Comparison of ENCODE assay signal across 30 mouse cellular contexts in genomic region chr13:97104996-97105395, GRCm38 (mm10). TPM values are rescaled to one million over a fixed set of nuclear protein-coding genes. Genes with fewer than 3 reads are reported as not detected.
DNase-seq lines count a peak whose midpoint lies in the region; ATAC-seq and TF ChIP-seq lines count a peak whose summit lies in the region.
"Had no signal": no experiment of that assay in that cellular context is flagged by ENCODE, and none has a peak within 500 bp of the region (broad histone marks: within the 10 kb centered on the region; RNA-seq: fewer than 3 reads in every experiment).

No protein-coding gene starts in this region.

- in situ Hi-C loops in ES-E14 (cut with MboI; ENCODE audit: low sequenced_read_pairs in 2 of 2, unreplicated experiment in 2 of 2) = no loop called here

- no peak for DNase-seq in ES-E14 (ENCODE audit: low read depth, low spot score)
- peak; percentile 29 to 34 for DNase-seq in layer of hippocampus, adult 2 months (ENCODE audit: low spot score in 2 of 2)
- peak; percentile 36 to 67 for DNase-seq in layer of hippocampus, postnatal 14 days (ENCODE audit: low spot score in 2 of 2)
- no peak for DNase-seq in adrenal gland, adult (ENCODE audit: inconsistent age in 2 of 2, low spot score in 1 of 2)
- DNase-seq in hindbrain, embryonic 11.5 days (ENCODE audit: low spot score) = no peak
- DNase-seq: adrenal gland, postnatal 36 days; B cell, adult 2 months; cerebellum, adult 2 months; cerebellum, postnatal 14 days; heart, adult 2 months; heart, postnatal 4 days; kidney, adult 18-20 months; kidney, postnatal 4 days; lung, postnatal 4 days; right cerebral cortex, adult 18-20 months had no signal

- ATAC-seq in hindbrain, embryonic 11.5 days (ENCODE audit: low FRiP score) = no peak
- ATAC-seq: forebrain, embryonic 14.5 days; inflammation-experienced regulatory T-cells, adult 6 months had no signal

- peaks cover 4% of the 10 kb centered on the region for H3K4me1 ChIP-seq in ES-Bruce4 (ENCODE audit: control insufficient read depth, insufficient read depth, low read length)
- peaks cover 0 to 3% of the 10 kb centered on the region in 2 experiments; a peak in 1 of 4 replicates for H3K4me1 ChIP-seq in ES-E14 (ENCODE audit: control insufficient read depth in 2 of 2, insufficient read depth in 2 of 2, low read length in 2 of 2, poor library complexity in 1 of 2)
- H3K4me1 ChIP-seq in hindbrain, embryonic 11.5 days (replicated peaks; ENCODE audit: control insufficient read depth, insufficient read depth, low read length) = no peaks in the 10 kb centered on the region
- H3K4me1 ChIP-seq: heart, embryonic 12.5 days; limb, embryonic 13.5 days; lung, embryonic 15.5 days; megakaryocyte, embryonic 14.5 days; midbrain, embryonic 12.5 days; neural tube, embryonic 12.5 days had no signal

- no peak for TF ChIP-seq EP300 in ES-Bruce4 (IDR thresholded peaks at IDR 0.05; ENCODE audit: insufficient read depth, low read depth, low read length)

- no peak overlapping the region for H3K4me3 ChIP-seq in ES-Bruce4 (ENCODE audit: low read depth, low read length)
- no peak overlapping the region; a peak in 1 of 4 replicates for H3K4me3 ChIP-seq in ES-E14 (ENCODE audit: insufficient read depth in 1 of 2, low read depth in 1 of 2, low read length in 2 of 2, poor library complexity in 1 of 2, severe bottlenecking in 1 of 2)
- H3K4me3 ChIP-seq in layer of hippocampus, adult 2 months = no peak overlapping the region
- H3K4me3 ChIP-seq in hindbrain, embryonic 11.5 days (ENCODE audit: low read depth, low read length) = no peak overlapping the region
- H3K4me3 ChIP-seq: heart, adult 2 months; heart, embryonic 12.5 days; limb, embryonic 13.5 days; lung, embryonic 15.5 days; megakaryocyte, embryonic 14.5 days; midbrain, embryonic 12.5 days; myocyte; neural tube, embryonic 12.5 days had no signal

- H3K4me2 ChIP-seq in hindbrain, embryonic 11.5 days (replicated peaks; ENCODE audit: low read depth, low read length) = no peak overlapping the region
- H3K4me2 ChIP-seq: heart, embryonic 12.5 days; hindbrain, embryonic 14.5 days; limb, embryonic 13.5 days; liver, embryonic 11.5 days; lung, embryonic 15.5 days; midbrain, embryonic 12.5 days; neural tube, embryonic 12.5 days had no signal

- H3K9ac ChIP-seq in ES-Bruce4 (ENCODE audit: low read depth, poor library complexity, severe bottlenecking) (no peak overlapping the region), ES-E14 (ENCODE audit: insufficient read depth, low read depth, low read length, poor library complexity, severe bottlenecking) (peak overlapping the region; percentile 31)
- no peak overlapping the region for H3K9ac ChIP-seq in hindbrain, embryonic 11.5 days (ENCODE audit: low read depth, low read length)
- H3K9ac ChIP-seq: heart, embryonic 12.5 days; hindbrain, embryonic 14.5 days; limb, embryonic 13.5 days; lung, embryonic 15.5 days; midbrain, embryonic 12.5 days; neural tube, embryonic 12.5 days had no signal

- peak overlapping the region; percentile 38; the same call in 1 of the 2 replicates for H3K27ac ChIP-seq in ES-Bruce4 (ENCODE audit: insufficient read depth, low read length)
- H3K27ac ChIP-seq in ES-E14 (ENCODE audit: insufficient read depth, low read depth, low read length, poor library complexity, severe bottlenecking) = 0 out of 2 replicates have a peak overlapping the region, but pooled peaks have one; percentile 36
- H3K27ac ChIP-seq in layer of hippocampus, adult 2 months = no peak overlapping the region
- no peak overlapping the region for H3K27ac ChIP-seq in hindbrain, embryonic 11.5 days (ENCODE audit: low read depth, low read length)
- H3K27ac ChIP-seq: heart, adult 2 months; hindbrain, embryonic 14.5 days; limb, embryonic 13.5 days; lung, embryonic 15.5 days; midbrain, embryonic 12.5 days; neural tube, embryonic 12.5 days had no signal

- TF ChIP-seq POLR2A in ES-Bruce4 (IDR thresholded peaks at IDR 0.05; ENCODE audit: insufficient read depth, low read length) = no peak

- peaks cover 36% of the 10 kb centered on the region for H3K36me3 ChIP-seq in ES-Bruce4 (ENCODE audit: control insufficient read depth, insufficient read depth, low read length, poor library complexity, severe bottlenecking)
- H3K36me3 ChIP-seq in ES-E14 (ENCODE audit: control insufficient read depth, insufficient read depth, low read length, poor library complexity, severe bottlenecking) = peaks cover 30% of the 10 kb centered on the region
- no peaks in the 10 kb centered on the region for H3K36me3 ChIP-seq in hindbrain, embryonic 11.5 days (ENCODE audit: control insufficient read depth, insufficient read depth, low read length)
- H3K36me3 ChIP-seq: G1E; lung, embryonic 15.5 days had no signal

- TF ChIP-seq CTCF in ES-Bruce4 (IDR thresholded peaks at IDR 0.05; ENCODE audit: low read depth, low read length) = no peak
- TF ChIP-seq CTCF in layer of hippocampus, adult 2 months (conservative IDR thresholded peaks at IDR 0.05) = no peak

- H3K9me3 ChIP-seq in ES-Bruce4 (replicated peaks; ENCODE audit: control insufficient read depth, insufficient read depth, low read length, poor library complexity, severe bottlenecking) (no peaks in the 10 kb centered on the region), ES-E14 (ENCODE audit: control insufficient read depth, insufficient read depth, low read depth, low read length) (no peaks in the 10 kb centered on the region)
- H3K9me3 ChIP-seq in hindbrain, embryonic 11.5 days (ENCODE audit: control insufficient read depth, low read length) = no peaks in the 10 kb centered on the region
- H3K9me3 ChIP-seq: G1E; heart, embryonic 12.5 days; limb, embryonic 13.5 days; lung, embryonic 15.5 days; megakaryocyte, embryonic 14.5 days; midbrain, embryonic 12.5 days; neural tube, embryonic 12.5 days had no signal

- no peaks in the 10 kb centered on the region for H3K27me3 ChIP-seq in ES-Bruce4 (ENCODE audit: control insufficient read depth, insufficient read depth, low read length, poor library complexity, severe bottlenecking)
- no peaks in the 10 kb centered on the region for H3K27me3 ChIP-seq in hindbrain, embryonic 11.5 days (ENCODE audit: control insufficient read depth, insufficient read depth, low read length)
- H3K27me3 ChIP-seq: heart, embryonic 12.5 days; limb, embryonic 13.5 days; lung, embryonic 15.5 days; megakaryocyte, embryonic 14.5 days; midbrain, embryonic 12.5 days; neural tube, embryonic 12.5 days had no signal

- WGBS in hindbrain, embryonic 11.5 days = 66% methylated on average over 7 of the region's 7 CpGs

TF ChIP-seq in ES-E14, 5 proteins besides CTCF, POLR2A, EP300 and RAD21:
- TF ChIP-seq MAFK (IDR thresholded peaks at IDR 0.05; ENCODE audit: insufficient read depth, low read depth, low read length) = no peak
- no peak for TF ChIP-seq ZNF384 (IDR thresholded peaks at IDR 0.05; ENCODE audit: low read depth, low read length)
- TF ChIP-seq CHD2 (IDR thresholded peaks at IDR 0.05; ENCODE audit: low read depth, low read length) = no peak
- TF ChIP-seq ZC3H11A (IDR thresholded peaks at IDR 0.05; ENCODE audit: borderline replicate concordance, low read depth, low read length) = no peak
- TF ChIP-seq HCFC1 (IDR thresholded peaks at IDR 0.05; ENCODE audit: borderline replicate concordance, insufficient read depth, low read length) = no peak

RNA-seq across cellular contexts. Expression of gene Gm6169, which starts 6.0 kb away (rescaled TPM):
- polyA plus RNA-seq in ES-Bruce4 (2011; ENCODE audit: insufficient read depth, insufficient read length, low read depth, missing spikeins) = 165 and 181 TPM in 2 replicates
- total RNA-seq in ES-E14 (2012; rRNA removed) = 6.7 and 8.4 TPM in 2 replicates
- total RNA-seq in layer of hippocampus, adult 2 months (2021) = not detected
- total RNA-seq in layer of hippocampus, postnatal 14 days (2021) = 1 to 10 TPM in 1 of 2 experiments, not detected in 1; 5.0 TPM
- polyA plus RNA-seq in hindbrain, embryonic 11.5 days (2014; fragmentation: Nextera tagmentation; extraction: Ambion mirVana) = 0.64 and 1.6 TPM in 2 replicates
- total RNA-seq: midbrain, postnatal 0 days had no signal

RNA-seq across cellular contexts. Expression of gene Gfm2, which starts 32.7 kb away (rescaled TPM):
- polyA plus RNA-seq in ES-Bruce4 (2011; ENCODE audit: insufficient read depth, insufficient read length, low read depth, missing spikeins) = 55.6 and 70.8 TPM in 2 replicates
- 70.6 and 100 TPM in 2 replicates for total RNA-seq in ES-E14 (2012; rRNA removed)
- 10 to 100 TPM; 30.0 to 31.2 TPM for total RNA-seq in layer of hippocampus, adult 2 months (2021)
- 10 to 100 TPM; 28.3 to 29.1 TPM for total RNA-seq in layer of hippocampus, postnatal 14 days (2021)
- 35.2 and 39.1 TPM in 2 replicates for polyA plus RNA-seq in hindbrain, embryonic 11.5 days (2014; fragmentation: Nextera tagmentation; extraction: Ambion mirVana)

RNA-seq across cellular contexts. Expression of gene Nsa2, which starts 32.7 kb away (rescaled TPM):
- 347 and 360 TPM in 2 replicates for polyA plus RNA-seq in ES-Bruce4 (2011; ENCODE audit: insufficient read depth, insufficient read length, low read depth, missing spikeins)
- total RNA-seq in ES-E14 (2012; rRNA removed) = 98.3 and 116 TPM in 2 replicates
- total RNA-seq in layer of hippocampus, adult 2 months (2021) = 10 to 100 TPM; 51.3 to 52.3 TPM
- 10 to 100 TPM; 60.5 to 67.7 TPM for total RNA-seq in layer of hippocampus, postnatal 14 days (2021)
- 67.1 and 71.0 TPM in 2 replicates for polyA plus RNA-seq in hindbrain, embryonic 11.5 days (2014; fragmentation: Nextera tagmentation; extraction: Ambion mirVana)

RNA-seq across cellular contexts. Expression of gene Fam169a, which starts 37.9 kb away (rescaled TPM):
- 74.6 and 81.9 TPM in 2 replicates for polyA plus RNA-seq in ES-Bruce4 (2011; ENCODE audit: insufficient read depth, insufficient read length, low read depth, missing spikeins)
- 63.4 and 67.2 TPM in 2 replicates for total RNA-seq in ES-E14 (2012; rRNA removed)
- 10 to 100 TPM; 39.6 TPM for total RNA-seq in layer of hippocampus, adult 2 months (2021)
- total RNA-seq in layer of hippocampus, postnatal 14 days (2021) = 10 to 100 TPM; 35.6 to 37.5 TPM
- polyA plus RNA-seq in hindbrain, embryonic 11.5 days (2014; fragmentation: Nextera tagmentation; extraction: Ambion mirVana) = 10.9 and 12.2 TPM in 2 replicates
- total RNA-seq: gastrocnemius, postnatal 4 days had no signal
- polyA plus RNA-seq: G1E had no signal

Comparison
In these comparisons a context has a peak if more than half of its experiments do, and no peak if none do; other contexts are left out.
1. H3K27ac ChIP-seq: peak in ES-Bruce4 (single experiment) and ES-E14 (single experiment); none in layer of hippocampus, adult 2 months (single experiment) and hindbrain, embryonic 11.5 days (single experiment).
2. DNase-seq: peak in layer of hippocampus, adult 2 months (2 of 2) and layer of hippocampus, postnatal 14 days (2 of 2); none in ES-E14 (single experiment), adrenal gland, adult (0 of 2) and hindbrain, embryonic 11.5 days (single experiment).